Mouse (Mus musculus) bone marrow, adult 2 months (tissue): ENCODE results near the gene Slc6a5. TPM values are rescaled to one million over a fixed set of nuclear protein-coding genes. Genes with fewer than 3 reads are reported as not detected.

Source experiments
- H3K27ac ChIP-seq: fragments of 200-500 bp; 2 replicates; pipeline ENCODE4 v1.5.1; 2012; ENCODE audit warnings: low read depth, mild to moderate bottlenecking, control low read depth, inconsistent platforms, low read length; ENCODE audit not compliant: control insufficient read depth, poor library complexity, insufficient read depth
- H3K4me1 ChIP-seq: fragments of 200-500 bp; 2 replicates; pipeline ENCODE4 v1.6.1; 2011; ENCODE audit warnings: low read length; ENCODE audit not compliant: control insufficient read depth, insufficient read depth
- H3K4me3 ChIP-seq: fragments of 200-500 bp; replicated peaks from 2 replicates; pipeline ENCODE3; 2011; ENCODE audit warnings: mild to moderate bottlenecking, low read depth, low read length, control low read depth; ENCODE audit not compliant: control insufficient read depth
- CTCF ChIP-seq: fragments of 200-500 bp; IDR thresholded peaks from 2 replicates; pipeline ENCODE4 v1.5.1; 2011; ENCODE audit warnings: low read length, control low read depth; ENCODE audit not compliant: control insufficient read depth, insufficient read depth
- POLR2A ChIP-seq: fragments of 200-500 bp; IDR thresholded peaks from 2 replicates; pipeline ENCODE4 v1.6.1; 2011; ENCODE audit warnings: low read depth, mild to moderate bottlenecking, control low read depth, low read length, borderline replicate concordance; ENCODE audit not compliant: control insufficient read depth
- WGBS: fragments of 180-500 bp; shearing (Covaris S2); methylation state at CpG from one replicate; pipeline ENCODE4 v1.1.7; 2018; 5-methylcytosine and 5-hydroxymethylcytosine counted together
- polyA plus RNA-seq: library from polyadenylated mRNA; stranded (reverse); fragments of >200 nt; gene quantifications from 2 replicates; pipeline ENCODE4 v1.2.4, GENCODE M21; 2011; ENCODE audit warnings: low replicate concordance; ENCODE audit not compliant: missing spikeins, insufficient read depth, insufficient read length

Gene Slc6a5
- polyA plus RNA-seq, 1 experiment, result not detected

- no peak for TF ChIP-seq POLR2A
- no peak for TF ChIP-seq CTCF
- H3K4me1 ChIP-seq, result no peaks in the 10 kb centered on the region
- 8% methylated on average over 26 of the region's 26 CpGs for WGBS
- no peak overlapping the region for H3K4me3 ChIP-seq
- no peak overlapping the region for H3K27ac ChIP-seq
Observed at GRCm38 (mm10) chr7:49908990-49909411, 945 bp upstream of the Slc6a5 start.

- Histone ChIP-seq H3K4me3 (no peak overlapping the region), H3K4me1 (no peaks in the 10 kb centered on the region), H3K27ac (no peak overlapping the region)
- TF ChIP-seq CTCF (no peak), POLR2A (no peak)
- WGBS, result 4% methylated on average over 16 of the region's 16 CpGs
Observed at GRCm38 (mm10) chr7:49910361-49910760, 415 bp downstream of the Slc6a5 start.

GRCm38 (mm10) chr7:49911147-49911946 is 1.4 kb downstream of the Slc6a5 start:
- no peak for TF ChIP-seq POLR2A
- no peak for TF ChIP-seq CTCF
- 9% methylated on average over 23 of the region's 23 CpGs for WGBS
- Histone ChIP-seq H3K27ac (no peak overlapping the region), H3K4me1 (no peaks in the 10 kb centered on the region), H3K4me3 (no peak overlapping the region)

GRCm38 (mm10) chr7:49911947-49912262 is 2.0 kb downstream of the Slc6a5 start:
- 5% methylated on average over 26 of the region's 26 CpGs for WGBS
- Histone ChIP-seq H3K4me3 (no peak overlapping the region), H3K4me1 (no peaks in the 10 kb centered on the region), H3K27ac (no peak overlapping the region; the same call in 1 of the 2 replicates)
- TF ChIP-seq CTCF (no peak), POLR2A (no peak)

GRCm38 (mm10) chr7:49913164-49913563 is 3.2 kb downstream of the Slc6a5 start:
- no peak for TF ChIP-seq CTCF
- no peak overlapping the region for H3K27ac ChIP-seq
- H3K4me3 ChIP-seq, result no peak overlapping the region
- WGBS, result 4% methylated on average over 4 of the region's 4 CpGs
- H3K4me1 ChIP-seq, result no peaks in the 10 kb centered on the region

GRCm38 (mm10) chr7:49913728-49914328 is 3.9 kb downstream of the Slc6a5 start:
- WGBS, result 3% methylated on average over 5 of the region's 5 CpGs
- no peak for TF ChIP-seq CTCF
- TF ChIP-seq POLR2A, result no peak

GRCm38 (mm10) chr7:49914946-49915345 is 5.0 kb downstream of the Slc6a5 start:
- no peak overlapping the region for H3K4me3 ChIP-seq

More at GRCm38 (mm10) chr7:49913728-49914328, 3.9 kb downstream of the Slc6a5 start:
- Histone ChIP-seq H3K27ac (no peak overlapping the region), H3K4me3 (no peak overlapping the region), H3K4me1 (0 out of 2 replicates have a peak, but pooled peaks cover 1% of the 10 kb centered on the region)

GRCm38 (mm10) chr7:49915471-49915870 is 5.5 kb downstream of the Slc6a5 start:
- WGBS, result 8% methylated on average over 11 of the region's 11 CpGs
- no peak overlapping the region for H3K27ac ChIP-seq
- H3K4me3 ChIP-seq, result no peak overlapping the region
- TF ChIP-seq POLR2A, result no peak
- TF ChIP-seq CTCF, result no peak
- H3K4me1 ChIP-seq, result 0 out of 2 replicates have a peak, but pooled peaks cover 1% of the 10 kb centered on the region

More at GRCm38 (mm10) chr7:49914946-49915345, 5.0 kb downstream of the Slc6a5 start:
- TF ChIP-seq CTCF, result no peak
- TF ChIP-seq POLR2A, result no peak
- Histone ChIP-seq H3K27ac (no peak overlapping the region), H3K4me1 (0 out of 2 replicates have a peak, but pooled peaks cover 1% of the 10 kb centered on the region)
- 10% methylated on average over 9 of the region's 9 CpGs for WGBS
